Mouse (Mus musculus): ENCODE data around the gene Gabrg3. TPM values are rescaled to one million over a fixed set of nuclear protein-coding genes. Genes with fewer than 3 reads are reported as not detected.

Gene Gabrg3
- polyA plus RNA-seq, 1 experiment from 2014 or later: 1.4 TPM

DNA sequence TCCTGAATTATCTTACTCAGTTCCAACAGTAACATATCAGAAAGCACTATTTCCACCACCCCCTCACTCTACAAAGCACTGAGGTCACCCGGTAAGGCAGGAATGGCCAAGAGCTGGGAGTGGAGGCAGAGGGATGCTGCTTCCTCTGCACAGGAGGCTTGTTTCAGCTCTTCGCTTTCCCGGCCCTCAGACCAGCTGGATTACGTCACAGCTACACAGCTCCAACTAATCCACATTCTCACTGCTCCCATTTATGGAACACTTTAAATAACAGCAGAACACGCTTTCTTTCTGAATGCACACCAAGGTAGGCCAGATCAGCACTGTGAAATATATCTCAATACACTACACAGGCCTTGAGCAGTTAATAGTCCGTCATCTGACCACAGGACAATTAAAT is 23.2 kb downstream of the Gabrg3 start:
- Histone ChIP-seq H3K36me3 (no peaks in the 10 kb centered on the region), H3K9me3 (no peaks in the 10 kb centered on the region), H3K27me3 (replicated peaks) (no peaks in the 10 kb centered on the region), H3K4me3 (replicated peaks) (no peak overlapping the region), H3K27ac (no peak overlapping the region), H3K9ac (no peak overlapping the region), H3K4me2 (no peak overlapping the region), H3K4me1 (no peaks in the 10 kb centered on the region)
- no peak for ATAC-seq (ENCODE audit: insufficient read depth, low FRiP score, low read depth)
- 49% methylated on average over 6 of the region's 6 CpGs for WGBS

DNA sequence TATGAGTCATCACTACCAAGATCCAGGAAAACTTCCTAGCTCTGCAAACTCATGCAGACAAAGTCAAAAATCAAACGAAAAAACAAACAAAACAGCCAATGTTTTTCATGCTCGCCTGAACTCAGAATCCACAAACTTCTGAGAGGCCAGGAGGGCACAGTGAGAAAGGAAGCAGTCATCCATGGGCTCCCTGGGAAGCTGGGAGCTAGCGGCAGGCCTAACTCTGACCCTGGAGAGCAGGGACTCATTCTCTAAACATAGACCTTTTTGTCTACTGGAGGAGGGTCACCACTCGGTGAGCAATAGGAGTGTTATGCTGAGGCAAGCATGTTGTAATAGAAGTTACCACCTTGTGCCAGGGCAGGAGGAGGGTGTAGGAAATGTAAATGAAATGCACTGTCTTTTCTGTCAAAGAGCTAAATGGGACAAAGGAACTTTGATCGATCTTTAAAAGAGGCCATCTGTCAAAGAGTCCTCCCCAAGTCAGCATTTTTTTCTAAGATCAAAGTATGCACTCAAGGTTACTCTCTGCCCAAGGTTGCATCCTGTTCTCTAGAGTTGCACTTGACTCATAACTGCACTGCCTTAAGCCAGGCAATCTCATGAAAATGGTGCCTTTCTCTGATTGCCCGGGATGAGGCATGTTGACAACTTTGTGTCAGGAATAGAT is 29.0 kb downstream of the Gabrg3 start:
- no peak overlapping the region for H3K9ac ChIP-seq
- H3K27ac ChIP-seq: no peak overlapping the region
- no peaks in the 10 kb centered on the region for H3K36me3 ChIP-seq
- H3K4me2 ChIP-seq: no peak overlapping the region
- H3K27me3 ChIP-seq (replicated peaks): no peaks in the 10 kb centered on the region
- H3K9me3 ChIP-seq: no peaks in the 10 kb centered on the region
- WGBS: 56% methylated on average over 6 of the region's 6 CpGs
- H3K4me1 ChIP-seq: no peaks in the 10 kb centered on the region
- ATAC-seq (ENCODE audit: insufficient read depth, low FRiP score, low read depth): no peak
- H3K4me3 ChIP-seq (replicated peaks): no peak overlapping the region

DNA sequence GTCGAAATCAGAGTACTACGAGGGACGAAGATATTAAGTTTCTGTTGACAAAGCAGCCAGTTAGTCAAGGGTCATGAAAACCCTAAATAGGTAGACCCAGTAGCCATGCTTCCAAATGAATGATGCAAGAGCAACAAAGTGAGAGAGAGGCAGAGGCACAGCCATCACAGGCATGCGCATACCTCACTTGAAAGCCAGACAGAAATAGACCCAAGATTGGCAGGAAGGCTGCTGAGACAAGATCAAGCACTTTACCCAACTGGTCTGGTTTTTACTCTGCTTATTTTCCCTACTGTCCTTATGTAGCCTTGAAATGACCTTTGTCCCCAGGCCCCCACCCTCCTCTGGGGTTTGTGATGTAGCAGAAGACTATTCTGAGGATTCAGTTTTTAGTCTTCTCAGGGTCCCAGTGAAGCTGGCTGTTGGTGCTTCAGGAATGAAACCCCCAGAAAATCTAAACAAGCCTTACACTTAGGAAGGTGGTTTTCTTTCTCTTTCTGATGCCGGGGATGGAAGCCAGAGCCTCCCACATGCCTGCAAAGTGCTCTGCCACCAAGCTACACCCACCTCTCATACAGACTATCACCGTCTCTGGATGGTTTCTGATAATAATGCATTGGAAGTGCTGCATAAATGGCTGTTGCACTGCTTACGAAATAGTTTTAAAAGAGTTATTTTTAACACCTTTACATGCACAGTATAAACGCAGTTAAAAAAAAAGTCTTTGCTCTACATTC is 30.3 kb downstream of the Gabrg3 start:
- ATAC-seq (ENCODE audit: insufficient read depth, low FRiP score, low read depth): no peak
- no peak overlapping the region for H3K9ac ChIP-seq
- H3K27me3 ChIP-seq (replicated peaks): no peaks in the 10 kb centered on the region
- no peak overlapping the region for H3K4me3 ChIP-seq (replicated peaks)
- WGBS: 82% methylated on average over 8 of the region's 8 CpGs
- no peaks in the 10 kb centered on the region for H3K36me3 ChIP-seq
- H3K4me2 ChIP-seq: no peak overlapping the region
- H3K9me3 ChIP-seq: no peaks in the 10 kb centered on the region
- no peaks in the 10 kb centered on the region for H3K4me1 ChIP-seq
- no peak overlapping the region for H3K27ac ChIP-seq

DNA sequence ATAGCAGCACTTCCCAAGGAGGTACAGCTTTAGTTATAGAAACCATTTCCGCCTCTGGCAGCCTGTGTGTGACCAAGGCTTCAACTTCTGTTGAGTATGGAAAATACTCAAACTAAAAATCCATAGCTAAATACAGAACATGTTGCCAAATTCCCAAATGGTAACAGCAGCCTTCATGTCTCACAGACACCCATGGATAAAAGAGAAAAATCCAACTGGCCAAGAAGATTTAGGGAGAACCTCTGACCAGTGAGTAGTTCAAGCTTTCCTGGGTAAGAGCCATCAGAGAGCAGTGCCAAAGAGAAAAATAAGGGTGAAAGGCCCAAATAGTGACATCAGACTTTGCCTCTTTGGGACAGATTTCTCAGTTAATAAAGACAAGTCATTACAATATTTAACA is 38.2 kb downstream of the Gabrg3 start:
- Histone ChIP-seq H3K9ac (no peak overlapping the region), H3K4me1 (no peaks in the 10 kb centered on the region), H3K27ac (no peak overlapping the region), H3K4me2 (no peak overlapping the region), H3K4me3 (replicated peaks) (no peak overlapping the region), H3K9me3 (no peaks in the 10 kb centered on the region), H3K36me3 (no peaks in the 10 kb centered on the region), H3K27me3 (replicated peaks) (no peaks in the 10 kb centered on the region)
- no peak for ATAC-seq (ENCODE audit: insufficient read depth, low FRiP score, low read depth)
- WGBS: 69% methylated on average over 1 of the region's 1 CpGs

- Histone ChIP-seq H3K9ac (no peak overlapping the region), H3K9me3 (no peaks in the 10 kb centered on the region), H3K4me1 (no peaks in the 10 kb centered on the region), H3K4me2 (no peak overlapping the region), H3K36me3 (no peaks in the 10 kb centered on the region), H3K27ac (no peak overlapping the region), H3K4me3 (replicated peaks) (no peak overlapping the region), H3K27me3 (replicated peaks) (no peaks in the 10 kb centered on the region)
- no peak for ATAC-seq (ENCODE audit: insufficient read depth, low FRiP score, low read depth)
- WGBS: 74% methylated on average over 8 of the region's 8 CpGs
Observed at GRCm38 (mm10) chr7:57341910-57342309, 45.1 kb downstream of the Gabrg3 start.

- Histone ChIP-seq H3K9me3 (no peaks in the 10 kb centered on the region), H3K9ac (no peak overlapping the region), H3K27me3 (replicated peaks) (no peaks in the 10 kb centered on the region), H3K36me3 (no peaks in the 10 kb centered on the region), H3K4me1 (no peaks in the 10 kb centered on the region), H3K4me2 (no peak overlapping the region), H3K4me3 (replicated peaks) (no peak overlapping the region), H3K27ac (no peak overlapping the region)
- 80% methylated on average over 3 of the region's 3 CpGs for WGBS
- no peak for ATAC-seq (ENCODE audit: insufficient read depth, low FRiP score, low read depth)
Observed at GRCm38 (mm10) chr7:57331211-57331610, 55.8 kb downstream of the Gabrg3 start.

DNA sequence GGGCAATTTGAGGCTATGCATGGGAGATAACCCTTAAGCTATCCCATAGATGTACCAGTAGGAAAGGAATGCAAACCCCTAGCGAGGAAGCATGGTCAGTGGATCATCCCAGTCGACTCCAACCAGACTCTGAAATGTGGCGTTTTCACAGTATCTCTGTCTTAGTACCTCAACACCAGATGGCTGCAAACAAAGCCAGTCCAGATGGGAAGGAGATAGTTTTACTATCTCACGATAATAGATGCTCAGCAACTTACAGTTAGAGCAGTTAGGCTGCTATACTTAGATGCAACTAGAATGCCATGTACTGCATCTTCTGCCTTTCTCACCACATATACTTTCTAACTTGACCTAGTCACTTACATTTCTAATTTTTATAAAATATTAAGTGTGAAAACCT is 56.7 kb downstream of the Gabrg3 start:
- Histone ChIP-seq H3K27ac (no peak overlapping the region), H3K4me3 (replicated peaks) (no peak overlapping the region), H3K9me3 (no peaks in the 10 kb centered on the region), H3K4me2 (no peak overlapping the region), H3K36me3 (no peaks in the 10 kb centered on the region), H3K9ac (no peak overlapping the region), H3K4me1 (no peaks in the 10 kb centered on the region), H3K27me3 (replicated peaks) (no peaks in the 10 kb centered on the region)
- ATAC-seq (ENCODE audit: insufficient read depth, low FRiP score, low read depth): no peak
- WGBS: 79% methylated on average over 4 of the region's 4 CpGs

GRCm38 (mm10) chr7:57324473-57324872 is 62.5 kb downstream of the Gabrg3 start:
- H3K4me2 ChIP-seq: no peak overlapping the region
- no peak for ATAC-seq (ENCODE audit: insufficient read depth, low FRiP score, low read depth)
- no peak overlapping the region for H3K9ac ChIP-seq
- no peaks in the 10 kb centered on the region for H3K27me3 ChIP-seq (replicated peaks)
- no peaks in the 10 kb centered on the region for H3K9me3 ChIP-seq
- 53% methylated on average over 3 of the region's 3 CpGs for WGBS
- no peak overlapping the region; the same call in 1 of the 2 replicates for H3K27ac ChIP-seq
- H3K4me1 ChIP-seq: no peaks in the 10 kb centered on the region
- no peak overlapping the region for H3K4me3 ChIP-seq (replicated peaks)
- H3K36me3 ChIP-seq: no peaks in the 10 kb centered on the region

DNA sequence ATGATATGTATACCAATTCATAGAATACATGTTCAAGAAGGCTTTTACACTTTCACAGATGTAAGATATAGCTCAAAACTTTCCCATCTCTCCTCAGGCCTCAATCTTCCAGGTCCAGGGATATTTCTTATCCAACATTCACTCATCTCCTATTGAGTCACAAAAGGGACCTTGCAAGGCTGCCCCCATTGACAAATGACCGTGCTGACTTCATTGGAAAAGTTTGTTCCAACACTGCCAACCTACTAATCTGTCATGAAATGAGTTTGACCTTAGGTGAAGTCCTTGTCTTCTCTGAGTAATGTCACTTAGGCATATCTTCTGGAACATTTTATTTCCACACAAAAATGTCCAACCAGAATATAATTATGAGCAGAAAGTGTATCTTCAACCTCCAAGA is 64.9 kb downstream of the Gabrg3 start:
- H3K36me3 ChIP-seq: no peaks in the 10 kb centered on the region
- H3K9me3 ChIP-seq: no peaks in the 10 kb centered on the region
- no peak overlapping the region for H3K4me2 ChIP-seq
- H3K4me1 ChIP-seq: no peaks in the 10 kb centered on the region
- H3K9ac ChIP-seq: no peak overlapping the region
- no peak overlapping the region for H3K4me3 ChIP-seq (replicated peaks)
- no peak overlapping the region for H3K27ac ChIP-seq
- 66% methylated on average over 1 of the region's 1 CpGs for WGBS
- no peak for ATAC-seq (ENCODE audit: insufficient read depth, low FRiP score, low read depth)
- H3K27me3 ChIP-seq (replicated peaks): no peaks in the 10 kb centered on the region

DNA sequence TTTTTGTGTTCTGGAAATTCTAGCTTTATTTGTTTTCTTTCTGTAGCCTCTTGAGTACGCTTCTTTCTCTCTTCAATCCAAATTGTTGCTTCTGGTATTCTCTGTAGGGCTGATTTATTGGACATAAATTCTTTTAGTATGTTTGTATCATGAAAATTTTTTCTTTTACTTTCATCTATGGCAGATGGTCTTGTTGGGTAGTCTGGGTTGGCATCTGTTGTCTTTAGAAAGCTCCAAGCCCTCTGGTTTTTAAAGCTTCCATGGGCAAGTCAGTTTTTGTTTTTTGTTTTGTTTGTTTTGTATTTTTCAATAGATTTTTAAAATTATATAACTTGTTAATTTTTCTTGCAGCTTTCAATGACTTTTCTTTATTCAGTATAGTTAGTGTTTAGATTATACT is 72.0 kb downstream of the Gabrg3 start:
- no peak overlapping the region for H3K27ac ChIP-seq
- no peak for ATAC-seq (ENCODE audit: insufficient read depth, low FRiP score, low read depth)
- no peak overlapping the region for H3K4me2 ChIP-seq
- no peak overlapping the region for H3K9ac ChIP-seq
- no peaks in the 10 kb centered on the region for H3K4me1 ChIP-seq
- WGBS: 76% methylated on average over 1 of the region's 1 CpGs
- no peaks in the 10 kb centered on the region for H3K9me3 ChIP-seq
- H3K36me3 ChIP-seq: no peaks in the 10 kb centered on the region
- H3K27me3 ChIP-seq (replicated peaks): no peaks in the 10 kb centered on the region
- no peak overlapping the region for H3K4me3 ChIP-seq (replicated peaks)

DNA sequence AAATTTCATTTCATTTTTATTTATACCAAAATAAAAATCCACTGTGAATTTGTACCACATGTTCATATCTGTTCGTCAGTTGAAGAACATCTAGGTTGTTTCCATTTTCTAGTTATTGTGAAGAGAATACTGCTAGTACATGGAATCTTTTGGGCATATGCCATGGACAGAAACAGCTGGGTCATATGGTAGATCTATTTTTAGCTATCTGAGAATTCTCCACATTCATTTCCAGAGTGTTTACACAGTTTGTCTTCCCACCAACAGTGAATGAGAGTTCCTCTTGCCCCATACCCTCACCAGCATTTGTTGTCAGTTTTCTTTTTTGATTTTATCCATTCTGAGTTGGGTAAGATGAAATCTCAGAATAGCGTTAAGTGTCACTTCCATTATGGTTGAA is 75.0 kb downstream of the Gabrg3 start:
- Histone ChIP-seq H3K4me2 (no peak overlapping the region), H3K4me1 (no peaks in the 10 kb centered on the region), H3K4me3 (replicated peaks) (no peak overlapping the region), H3K36me3 (no peaks in the 10 kb centered on the region), H3K27me3 (replicated peaks) (no peaks in the 10 kb centered on the region), H3K9me3 (no peaks in the 10 kb centered on the region), H3K27ac (no peak overlapping the region), H3K9ac (no peak overlapping the region)
- no peak for ATAC-seq (ENCODE audit: insufficient read depth, low FRiP score, low read depth)
- WGBS: 87% methylated on average over 2 of the region's 2 CpGs

GRCm38 (mm10) chr7:57307337-57307736 is 79.7 kb downstream of the Gabrg3 start:
- H3K36me3 ChIP-seq: no peaks in the 10 kb centered on the region
- no peaks in the 10 kb centered on the region for H3K4me1 ChIP-seq
- H3K4me3 ChIP-seq (replicated peaks): no peak overlapping the region
- H3K27me3 ChIP-seq (replicated peaks): no peaks in the 10 kb centered on the region
- WGBS: 61% methylated on average over 1 of the region's 1 CpGs
- no peak overlapping the region for H3K9ac ChIP-seq
- ATAC-seq (ENCODE audit: insufficient read depth, low FRiP score, low read depth): no peak
- H3K9me3 ChIP-seq: no peaks in the 10 kb centered on the region
- H3K4me2 ChIP-seq: no peak overlapping the region
- H3K27ac ChIP-seq: no peak overlapping the region

Measured in stomach, embryonic 15.5 days (tissue).